Mouse (Mus musculus): ENCODE data around the gene Ubac2. TPM values are rescaled to one million over a fixed set of nuclear protein-coding genes. Genes with fewer than 3 reads are reported as not detected.

The Ubac2 gene
- total RNA-seq, 1 experiment = 41.5 TPM

- peaks cover 0 to 5% of the 10 kb centered on the region in 2 experiments; a peak in 2 of 4 replicates for H3K4me1 ChIP-seq (ENCODE audit: control insufficient read depth in 2 of 2, insufficient read depth in 2 of 2, low read length in 2 of 2, poor library complexity in 1 of 2)
- DNase-seq (ENCODE audit: low read depth, low spot score) = no peak
- in situ Hi-C loops (cut with MboI; ENCODE audit: low sequenced_read_pairs in 2 of 2, unreplicated experiment in 2 of 2) = no loop called here
- no peaks in the 10 kb centered on the region; the same call in 1 of the 2 replicates for H3K36me3 ChIP-seq (ENCODE audit: control insufficient read depth, insufficient read depth, low read length, poor library complexity, severe bottlenecking)
- no peaks in the 10 kb centered on the region for H3K9me3 ChIP-seq (ENCODE audit: control insufficient read depth, insufficient read depth, low read depth, low read length)
- H3K9ac ChIP-seq (ENCODE audit: insufficient read depth, low read depth, low read length, poor library complexity, severe bottlenecking) = no peak overlapping the region
- TF ChIP-seq MAFK (IDR thresholded peaks at IDR 0.05; ENCODE audit: insufficient read depth, low read depth, low read length) (no peak), ZNF384 (IDR thresholded peaks at IDR 0.05; ENCODE audit: low read depth, low read length) (no peak), HCFC1 (IDR thresholded peaks at IDR 0.05; ENCODE audit: borderline replicate concordance, insufficient read depth, low read length) (no peak), ZC3H11A (IDR thresholded peaks at IDR 0.05; ENCODE audit: borderline replicate concordance, low read depth, low read length) (no peak), CHD2 (IDR thresholded peaks at IDR 0.05; ENCODE audit: low read depth, low read length) (no peak)
- H3K4me3 ChIP-seq (ENCODE audit: insufficient read depth in 1 of 2, low read depth in 1 of 2, low read length in 2 of 2, poor library complexity in 1 of 2, severe bottlenecking in 1 of 2) = no peak overlapping the region
- H3K27ac ChIP-seq (ENCODE audit: insufficient read depth, low read depth, low read length, poor library complexity, severe bottlenecking) = no peak overlapping the region
Observed at GRCm38 (mm10) chr14:121894511-121895135, 16.2 kb downstream of the Ubac2 start.

DNA sequence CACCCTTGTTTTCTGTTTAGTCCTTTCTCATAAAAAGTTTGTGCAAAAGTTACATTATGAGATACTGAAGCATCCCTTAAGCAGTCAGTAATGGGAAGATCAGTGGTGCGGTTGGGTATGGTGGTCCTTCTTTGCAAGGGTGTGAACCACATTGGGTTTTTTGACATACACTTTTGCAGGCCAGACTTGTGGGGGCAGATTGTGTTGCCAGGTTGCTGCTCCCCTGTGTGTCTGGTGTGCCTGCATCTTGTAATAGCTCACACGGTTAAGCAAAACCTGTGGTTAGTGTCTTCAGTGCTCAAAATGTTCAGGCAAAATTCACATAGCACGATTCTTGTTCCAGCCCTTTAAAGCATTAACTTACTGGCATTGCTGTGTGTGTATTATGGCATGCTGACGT, 16.9 kb downstream of the Ubac2 start:
- no peaks in the 10 kb centered on the region for H3K9me3 ChIP-seq (ENCODE audit: control insufficient read depth, insufficient read depth, low read depth, low read length)
- in situ Hi-C loops (cut with MboI; ENCODE audit: low sequenced_read_pairs in 2 of 2, unreplicated experiment in 2 of 2) = no loop called here
- no peak overlapping the region for H3K9ac ChIP-seq (ENCODE audit: insufficient read depth, low read depth, low read length, poor library complexity, severe bottlenecking)
- no peak overlapping the region for H3K27ac ChIP-seq (ENCODE audit: insufficient read depth, low read depth, low read length, poor library complexity, severe bottlenecking)
- H3K4me3 ChIP-seq (ENCODE audit: insufficient read depth in 1 of 2, low read depth in 1 of 2, low read length in 2 of 2, poor library complexity in 1 of 2, severe bottlenecking in 1 of 2) = no peak overlapping the region
- TF ChIP-seq HCFC1 (IDR thresholded peaks at IDR 0.05; ENCODE audit: borderline replicate concordance, insufficient read depth, low read length) (no peak), CHD2 (IDR thresholded peaks at IDR 0.05; ENCODE audit: low read depth, low read length) (no peak), ZC3H11A (IDR thresholded peaks at IDR 0.05; ENCODE audit: borderline replicate concordance, low read depth, low read length) (no peak), MAFK (IDR thresholded peaks at IDR 0.05; ENCODE audit: insufficient read depth, low read depth, low read length) (no peak), ZNF384 (IDR thresholded peaks at IDR 0.05; ENCODE audit: low read depth, low read length) (no peak)
- DNase-seq (ENCODE audit: low read depth, low spot score) = no peak
- no peaks in the 10 kb centered on the region; the same call in 1 of the 2 replicates for H3K36me3 ChIP-seq (ENCODE audit: control insufficient read depth, insufficient read depth, low read length, poor library complexity, severe bottlenecking)
- peaks cover 0 to 5% of the 10 kb centered on the region in 2 experiments; a peak in 2 of 4 replicates for H3K4me1 ChIP-seq (ENCODE audit: control insufficient read depth in 2 of 2, insufficient read depth in 2 of 2, low read length in 2 of 2, poor library complexity in 1 of 2)

DNA sequence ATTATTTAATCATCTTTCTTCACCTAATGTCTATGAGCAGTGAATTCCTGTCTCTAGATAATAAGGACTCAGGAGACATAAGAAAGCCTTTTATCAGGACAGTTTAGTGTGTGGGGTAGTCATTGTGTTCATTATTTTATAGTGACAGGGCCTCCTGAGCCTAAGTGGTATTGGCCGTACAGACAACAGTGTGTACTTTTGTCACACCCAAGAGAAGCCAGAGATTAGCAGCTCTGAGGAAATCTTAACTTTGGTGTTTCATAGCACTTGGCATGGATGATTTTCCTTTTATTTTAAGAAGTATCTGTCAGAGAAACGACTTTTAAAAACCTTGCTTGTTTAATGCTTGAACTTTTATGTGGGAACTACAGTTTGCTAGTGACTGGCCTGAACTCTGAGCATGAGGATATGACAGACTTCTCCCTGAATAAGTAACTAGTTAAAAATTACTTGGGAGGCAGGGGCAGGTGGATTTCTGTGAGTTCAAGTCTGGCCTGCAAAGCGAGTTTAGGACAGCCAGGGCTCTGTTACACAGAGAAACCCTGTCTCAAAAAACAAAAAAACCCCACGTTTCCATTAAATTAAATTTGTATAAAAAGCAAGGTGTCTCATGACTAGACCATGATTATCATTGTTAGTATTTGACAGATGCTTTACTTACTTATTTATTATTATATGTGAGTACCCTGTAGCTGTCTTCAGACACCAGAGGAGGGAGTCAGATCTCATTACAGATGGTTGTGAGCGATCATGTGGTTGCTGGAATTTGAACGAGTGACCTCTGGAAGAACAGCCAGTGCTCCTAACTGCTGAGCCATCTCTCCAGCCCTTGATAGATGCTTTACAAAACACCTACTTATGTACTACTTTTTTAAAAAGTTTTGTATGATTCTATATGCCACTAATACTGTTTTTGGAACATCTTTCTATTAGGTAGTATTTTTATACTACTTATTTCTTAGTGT, 18.0 kb downstream of the Ubac2 start:
- Histone ChIP-seq H3K4me1 (ENCODE audit: control insufficient read depth in 2 of 2, insufficient read depth in 2 of 2, low read length in 2 of 2, poor library complexity in 1 of 2) (peaks cover 0 to 5% of the 10 kb centered on the region in 2 experiments; a peak in 2 of 4 replicates), H3K27ac (ENCODE audit: insufficient read depth, low read depth, low read length, poor library complexity, severe bottlenecking) (no peak overlapping the region), H3K4me3 (ENCODE audit: insufficient read depth in 1 of 2, low read depth in 1 of 2, low read length in 2 of 2, poor library complexity in 1 of 2, severe bottlenecking in 1 of 2) (no peak overlapping the region), H3K36me3 (ENCODE audit: control insufficient read depth, insufficient read depth, low read length, poor library complexity, severe bottlenecking) (no peaks in the 10 kb centered on the region; the same call in 1 of the 2 replicates), H3K9me3 (ENCODE audit: control insufficient read depth, insufficient read depth, low read depth, low read length) (no peaks in the 10 kb centered on the region), H3K9ac (ENCODE audit: insufficient read depth, low read depth, low read length, poor library complexity, severe bottlenecking) (no peak overlapping the region)
- no peak for DNase-seq (ENCODE audit: low read depth, low spot score)
- TF ChIP-seq CHD2 (IDR thresholded peaks at IDR 0.05; ENCODE audit: low read depth, low read length) (no peak), HCFC1 (IDR thresholded peaks at IDR 0.05; ENCODE audit: borderline replicate concordance, insufficient read depth, low read length) (no peak), ZC3H11A (IDR thresholded peaks at IDR 0.05; ENCODE audit: borderline replicate concordance, low read depth, low read length) (no peak), MAFK (IDR thresholded peaks at IDR 0.05; ENCODE audit: insufficient read depth, low read depth, low read length) (no peak), ZNF384 (IDR thresholded peaks at IDR 0.05; ENCODE audit: low read depth, low read length) (no peak)
- in situ Hi-C loops (cut with MboI; ENCODE audit: low sequenced_read_pairs in 2 of 2, unreplicated experiment in 2 of 2) = no loop called here

DNA sequence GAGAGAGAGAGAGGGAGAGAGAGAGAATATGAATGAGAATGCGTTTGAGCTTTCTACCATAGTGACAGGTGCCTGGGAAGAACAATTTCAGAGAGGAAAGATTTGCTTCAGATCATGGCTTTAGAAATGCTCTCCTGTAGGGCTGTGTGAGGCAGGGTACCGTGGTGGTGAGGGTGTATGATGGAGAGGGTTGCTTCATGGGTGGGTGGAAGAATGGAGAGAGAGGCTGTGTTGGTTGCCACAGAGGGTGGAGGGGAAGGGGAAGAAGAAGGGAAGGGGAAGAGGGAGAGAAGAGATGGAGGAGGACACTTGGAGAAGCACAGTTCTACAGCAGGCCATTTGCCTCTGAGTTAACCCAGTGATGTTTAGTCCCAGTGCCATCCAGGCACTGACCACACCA, 19.4 kb downstream of the Ubac2 start:
- in situ Hi-C loops (cut with MboI; ENCODE audit: low sequenced_read_pairs in 2 of 2, unreplicated experiment in 2 of 2) = no loop called here

More for the DNA sequence above, 19.4 kb downstream of the Ubac2 start:
- Histone ChIP-seq H3K9me3 (ENCODE audit: control insufficient read depth, insufficient read depth, low read depth, low read length) (no peaks in the 10 kb centered on the region), H3K4me3 (ENCODE audit: insufficient read depth in 1 of 2, low read depth in 1 of 2, low read length in 2 of 2, poor library complexity in 1 of 2, severe bottlenecking in 1 of 2) (no peak overlapping the region), H3K4me1 (ENCODE audit: control insufficient read depth in 2 of 2, insufficient read depth in 2 of 2, low read length in 2 of 2, poor library complexity in 1 of 2) (no peaks in the 10 kb centered on the region; a peak in 1 of 4 replicates), H3K36me3 (ENCODE audit: control insufficient read depth, insufficient read depth, low read length, poor library complexity, severe bottlenecking) (no peaks in the 10 kb centered on the region), H3K9ac (ENCODE audit: insufficient read depth, low read depth, low read length, poor library complexity, severe bottlenecking) (no peak overlapping the region; the same call in 1 of the 2 replicates), H3K27ac (ENCODE audit: insufficient read depth, low read depth, low read length, poor library complexity, severe bottlenecking) (no peak overlapping the region)
- DNase-seq (ENCODE audit: low read depth, low spot score) = no peak
- TF ChIP-seq ZC3H11A (IDR thresholded peaks at IDR 0.05; ENCODE audit: borderline replicate concordance, low read depth, low read length) (no peak), CHD2 (IDR thresholded peaks at IDR 0.05; ENCODE audit: low read depth, low read length) (no peak), HCFC1 (IDR thresholded peaks at IDR 0.05; ENCODE audit: borderline replicate concordance, insufficient read depth, low read length) (no peak), MAFK (IDR thresholded peaks at IDR 0.05; ENCODE audit: insufficient read depth, low read depth, low read length) (no peak), ZNF384 (IDR thresholded peaks at IDR 0.05; ENCODE audit: low read depth, low read length) (no peak)

Data from ES-E14 (cell line).